Mouse (Mus musculus) testis, adult 2 months (tissue): ENCODE measurements at regions not wholly inside any gene's neighbourhood (a gene's known extent, or its start where the extent isn't known, plus 50 kb on each side); places are given as distances from the start of the nearest gene placed in this dataset.

ENCODE experiments used
- CTCF ChIP-seq: fragments of 200-500 bp; IDR thresholded peaks from 2 replicates; pipeline ENCODE4 v1.5.1; 2012; ENCODE audit warnings: low read depth, mild to moderate bottlenecking, inconsistent platforms, low read length, moderate library complexity; ENCODE audit not compliant: control insufficient read depth, insufficient read depth, insufficient replicate concordance
- POLR2A ChIP-seq: fragments of 200-500 bp; IDR thresholded peaks from 2 replicates; pipeline ENCODE4 v1.6.1; 2012; ENCODE audit warnings: low read depth, mild to moderate bottlenecking, inconsistent platforms, low read length, moderate library complexity; ENCODE audit not compliant: control insufficient read depth

DNA sequence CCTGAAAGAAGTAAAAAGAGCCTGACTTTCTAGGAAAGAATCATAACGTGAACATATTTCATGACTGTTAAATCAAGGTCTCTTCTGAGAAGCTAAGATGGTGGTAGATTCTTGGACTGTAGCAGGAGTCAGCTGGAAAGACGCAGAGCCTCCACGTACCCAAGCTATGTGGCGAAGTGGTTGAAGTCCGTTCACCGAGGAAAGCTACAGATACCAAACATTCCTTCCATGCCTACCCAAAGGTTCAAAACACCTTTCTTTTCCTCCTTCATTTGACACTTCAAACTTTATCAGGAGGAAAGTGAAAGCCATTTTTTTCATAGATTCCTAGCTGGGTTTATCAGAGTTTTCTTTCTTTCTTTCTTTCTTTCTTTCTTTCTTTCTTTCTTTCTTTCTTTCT, 67.5 kb upstream of the Cpeb4 start:
- TF ChIP-seq CTCF (no peak), POLR2A (no peak)
